Mouse (Mus musculus) bone marrow, adult 2 months (tissue): Measurements from ENCODE around the gene Eif4b. TPM values are rescaled to one million over a fixed set of nuclear protein-coding genes. Genes with fewer than 3 reads are reported as not detected.

Source experiments
- H3K27ac ChIP-seq: fragments of 200-500 bp; 2 replicates; pipeline ENCODE4 v1.5.1; 2012; ENCODE audit warnings: low read depth, mild to moderate bottlenecking, control low read depth, inconsistent platforms, low read length; ENCODE audit not compliant: control insufficient read depth, poor library complexity, insufficient read depth
- H3K4me1 ChIP-seq: fragments of 200-500 bp; 2 replicates; pipeline ENCODE4 v1.6.1; 2011; ENCODE audit warnings: low read length; ENCODE audit not compliant: control insufficient read depth, insufficient read depth
- H3K4me3 ChIP-seq: fragments of 200-500 bp; replicated peaks from 2 replicates; pipeline ENCODE3; 2011; ENCODE audit warnings: mild to moderate bottlenecking, low read depth, low read length, control low read depth; ENCODE audit not compliant: control insufficient read depth
- CTCF ChIP-seq: fragments of 200-500 bp; IDR thresholded peaks from 2 replicates; pipeline ENCODE4 v1.5.1; 2011; ENCODE audit warnings: low read length, control low read depth; ENCODE audit not compliant: control insufficient read depth, insufficient read depth
- POLR2A ChIP-seq: fragments of 200-500 bp; IDR thresholded peaks from 2 replicates; pipeline ENCODE4 v1.6.1; 2011; ENCODE audit warnings: low read depth, mild to moderate bottlenecking, control low read depth, low read length, borderline replicate concordance; ENCODE audit not compliant: control insufficient read depth
- WGBS: fragments of 180-500 bp; shearing (Covaris S2); methylation state at CpG from one replicate; pipeline ENCODE4 v1.1.7; 2018; 5-methylcytosine and 5-hydroxymethylcytosine counted together
- polyA plus RNA-seq: library from polyadenylated mRNA; stranded (reverse); fragments of >200 nt; gene quantifications from 2 replicates; pipeline ENCODE4 v1.2.4, GENCODE M21; 2011; ENCODE audit warnings: low replicate concordance; ENCODE audit not compliant: missing spikeins, insufficient read depth, insufficient read length

Gene Eif4b
- polyA plus RNA-seq, 1 experiment, result 122 TPM

DNA sequence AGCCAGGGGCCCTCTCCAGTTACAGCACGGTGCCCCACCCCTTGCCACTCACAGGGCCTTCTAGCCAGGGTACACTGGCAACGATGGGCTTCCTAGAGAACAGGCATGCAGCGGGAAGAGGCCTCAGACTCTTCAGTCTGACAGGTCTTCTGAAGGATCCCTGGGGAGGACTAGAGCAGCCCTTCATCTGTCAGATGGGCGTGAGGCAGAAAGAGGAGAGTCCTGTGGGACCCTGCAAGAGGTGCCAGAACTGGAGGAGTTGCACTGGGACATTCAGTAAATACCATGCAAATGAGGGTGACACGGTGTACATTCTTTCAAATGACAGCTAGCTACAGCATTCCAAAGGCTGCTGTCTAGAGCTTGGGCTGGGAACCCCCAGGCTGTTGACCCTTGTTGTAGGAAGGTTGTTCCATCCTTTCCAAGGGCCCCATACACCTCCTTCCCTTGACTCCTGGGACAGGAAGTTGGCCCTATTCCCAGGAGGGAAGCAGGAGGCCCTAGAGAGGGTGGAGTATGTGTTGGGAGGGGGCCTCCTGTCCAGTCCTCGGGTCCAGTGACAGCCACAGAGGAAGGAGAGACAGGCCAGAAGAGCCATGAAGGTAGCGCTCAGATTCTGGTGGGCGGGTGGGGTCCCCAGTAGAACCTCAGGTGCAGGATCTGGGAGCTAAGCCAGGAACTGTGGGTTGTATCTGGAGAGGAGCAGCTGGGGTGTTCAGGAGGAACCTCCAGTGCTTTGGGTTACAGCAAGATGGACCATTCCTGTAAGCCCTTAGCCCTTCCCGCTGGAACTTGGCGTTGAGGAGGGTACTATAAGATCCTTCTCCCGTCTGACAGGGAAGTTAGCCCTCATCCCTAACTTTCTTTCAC, 28.3 kb downstream of the Eif4b start:
- WGBS, result 56% methylated on average over 11 of the region's 11 CpGs
- no peak overlapping the region; the same call in 1 of the 2 replicates for H3K27ac ChIP-seq
- TF ChIP-seq CTCF (no peak), POLR2A (no peak)
- no peak overlapping the region for H3K4me3 ChIP-seq
- H3K4me1 ChIP-seq, result peaks cover 2% of the 10 kb centered on the region; the same call in 1 of the 2 replicates

DNA sequence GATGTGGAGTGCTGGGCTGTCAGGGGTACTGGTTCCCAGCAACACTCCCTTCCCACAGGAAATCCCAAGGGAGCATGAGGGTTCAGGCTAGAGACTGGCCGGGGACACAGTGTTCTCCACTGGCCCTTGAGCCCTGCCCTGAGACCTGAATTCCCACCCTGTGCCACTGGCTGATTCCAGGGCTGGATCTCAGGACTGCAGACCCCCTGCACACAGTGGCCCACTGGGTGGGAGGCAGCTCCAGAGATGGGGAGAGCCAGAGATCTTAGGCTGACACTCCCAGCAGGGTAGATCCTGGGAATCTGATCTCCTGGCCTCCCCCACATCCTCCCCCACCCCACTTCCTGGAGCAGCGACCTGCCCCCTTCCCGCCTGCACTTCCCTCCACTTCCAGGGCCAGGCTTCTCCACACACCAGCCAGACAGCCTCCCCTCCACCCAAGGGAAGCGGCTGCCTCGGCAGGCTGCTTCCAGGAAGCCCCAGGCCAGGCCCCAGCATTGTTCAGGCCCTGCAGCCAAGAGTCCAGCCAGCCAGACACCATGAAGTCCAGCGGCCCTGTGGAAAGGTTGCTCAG, 29.1 kb downstream of the Eif4b start:
- no peaks in the 10 kb centered on the region for H3K4me1 ChIP-seq
- H3K4me3 ChIP-seq, result no peak overlapping the region
- H3K27ac ChIP-seq, result peak overlapping the region; percentile 20; the same call in 1 of the 2 replicates
- TF ChIP-seq CTCF (no peak), POLR2A (no peak)
- WGBS, result 64% methylated on average over 6 of the region's 6 CpGs

DNA sequence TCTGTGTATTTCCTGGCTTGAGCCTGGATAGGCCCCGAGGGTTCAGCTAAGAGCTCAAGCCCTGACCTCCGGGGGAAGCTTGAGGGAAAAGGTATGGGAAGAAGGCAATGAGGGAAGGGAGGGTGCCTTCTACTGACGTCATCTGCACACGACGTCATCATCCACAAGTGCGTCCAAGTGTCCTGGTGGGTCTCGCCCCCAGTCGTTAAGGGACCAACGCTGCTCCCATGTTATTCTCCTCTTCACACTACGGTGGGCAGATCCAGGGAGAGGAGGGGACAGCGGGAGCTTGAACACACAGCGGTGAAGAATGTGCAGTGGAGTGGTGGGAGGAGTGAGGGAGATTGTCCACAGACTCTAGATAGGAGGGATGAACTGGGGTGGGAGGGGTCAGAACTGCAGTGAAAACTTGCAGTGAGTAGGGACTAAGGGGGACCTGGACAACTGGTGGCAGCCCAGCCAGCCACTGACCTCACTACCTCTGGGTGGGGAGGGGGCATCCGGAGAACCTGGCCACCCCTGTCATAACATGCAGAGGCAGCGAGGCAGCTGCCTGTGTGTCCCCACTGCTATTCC, 29.9 kb downstream of the Eif4b start:
- H3K4me1 ChIP-seq, result no peaks in the 10 kb centered on the region
- TF ChIP-seq CTCF (no peak), POLR2A (no peak)
- WGBS, result 84% methylated on average over 14 of the region's 14 CpGs
- H3K4me3 ChIP-seq, result no peak overlapping the region
- H3K27ac ChIP-seq, result no peak overlapping the region; the same call in 1 of the 2 replicates

DNA sequence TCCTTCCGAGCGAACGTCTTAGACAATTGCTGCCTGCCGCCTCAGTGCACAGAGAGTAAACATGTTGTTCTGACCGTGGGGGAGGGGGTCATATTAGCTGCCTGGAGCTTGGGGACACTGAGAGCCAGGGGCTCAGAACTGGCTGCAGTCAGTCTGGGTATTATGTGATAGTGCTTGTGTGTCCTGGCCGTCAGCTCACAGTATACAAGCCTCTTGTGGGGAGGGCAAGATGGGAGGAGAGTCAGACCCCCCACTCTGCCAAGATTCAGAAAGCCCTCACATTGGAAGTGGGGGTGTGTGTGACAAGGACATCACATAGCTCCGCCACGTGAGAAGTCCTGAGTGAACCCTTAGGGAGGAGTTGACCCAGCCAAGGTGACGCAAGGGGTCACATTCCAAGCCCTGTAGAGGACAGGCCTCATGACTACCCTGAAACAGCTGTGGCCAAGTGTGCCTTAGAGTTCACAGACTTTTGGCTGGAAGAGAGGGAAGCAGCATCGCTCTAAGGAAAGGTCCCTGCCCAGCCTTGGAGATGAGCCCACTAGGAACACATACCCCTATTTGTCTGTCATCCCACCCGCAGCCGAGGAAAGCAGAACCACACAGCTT, 30.5 kb downstream of the Eif4b start:
- no peaks in the 10 kb centered on the region for H3K4me1 ChIP-seq
- H3K4me3 ChIP-seq, result no peak overlapping the region
- H3K27ac ChIP-seq, result no peak overlapping the region; the same call in 1 of the 2 replicates
- 75% methylated on average over 12 of the region's 12 CpGs for WGBS
- TF ChIP-seq POLR2A (no peak), CTCF (no peak)

DNA sequence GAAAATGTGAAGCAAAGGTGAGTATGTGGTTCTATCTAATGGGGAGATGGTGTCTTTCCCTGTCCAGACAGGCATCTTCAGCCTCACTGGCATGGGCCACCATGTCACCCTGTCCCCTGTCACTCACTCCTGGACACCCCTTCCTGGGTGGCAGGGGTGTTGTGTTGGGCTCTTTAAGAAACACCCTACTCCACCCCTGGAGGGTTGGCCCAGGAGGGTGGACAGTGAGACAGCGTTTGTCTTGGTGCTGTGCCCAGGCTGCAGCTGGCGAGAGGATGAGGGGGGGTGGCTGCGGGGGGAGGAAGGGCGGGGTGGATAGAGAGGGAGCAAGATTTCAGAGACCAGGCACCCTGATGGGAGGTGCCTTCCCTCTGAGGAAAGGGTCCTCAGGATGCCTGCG, 31.8 kb downstream of the Eif4b start:
- Histone ChIP-seq H3K4me1 (no peaks in the 10 kb centered on the region), H3K27ac (no peak overlapping the region), H3K4me3 (no peak overlapping the region)
- 7% methylated on average over 5 of the region's 5 CpGs for WGBS
- TF ChIP-seq POLR2A (no peak), CTCF (no peak)

DNA sequence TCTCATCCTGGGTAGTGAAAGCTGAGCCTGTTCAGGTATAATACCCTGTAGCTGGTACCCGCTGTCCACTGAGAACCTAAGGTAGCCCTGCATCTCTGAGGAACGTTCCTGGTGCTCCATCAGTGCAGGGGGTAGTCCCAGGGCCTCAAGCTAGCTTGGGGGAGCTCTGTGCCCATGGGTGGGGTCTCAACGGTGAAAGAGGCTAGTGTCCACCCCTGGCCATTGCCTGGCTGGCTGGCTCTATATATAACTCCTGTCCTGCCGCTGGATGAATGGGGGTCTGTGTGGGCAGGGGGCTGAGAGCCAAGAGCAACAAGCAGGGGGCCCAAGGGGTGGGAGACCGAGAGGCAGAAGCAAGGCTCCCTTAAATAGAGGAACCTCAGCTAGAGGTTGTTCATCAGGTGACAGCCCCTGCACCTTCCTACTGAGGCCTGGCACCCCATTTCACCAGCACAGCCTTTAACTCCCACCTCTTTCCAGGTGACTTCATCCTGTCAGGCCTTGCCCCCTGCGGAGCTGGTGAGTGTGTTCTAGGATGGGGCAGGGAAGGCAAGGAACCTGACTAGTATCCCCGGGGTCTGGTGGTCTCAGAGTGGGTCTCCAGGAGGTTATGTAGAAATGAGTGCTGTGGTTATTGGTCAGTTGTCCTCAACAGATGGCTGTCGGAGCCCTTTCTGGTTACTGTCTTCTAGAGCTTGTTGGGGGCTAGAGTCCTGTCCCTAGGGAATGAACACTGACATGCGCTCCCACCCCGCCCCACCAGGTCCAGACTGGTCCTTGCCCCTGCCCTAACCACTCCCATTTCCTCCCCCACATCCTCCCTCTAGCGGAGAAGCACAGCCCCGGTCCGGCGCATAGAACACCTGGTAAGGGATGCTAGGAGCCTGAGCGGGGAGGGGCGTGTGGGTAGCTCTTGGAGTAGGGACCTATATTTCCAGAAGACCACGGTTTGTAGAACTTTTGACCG, 32.5 kb downstream of the Eif4b start:
- Histone ChIP-seq H3K27ac (no peak overlapping the region), H3K4me3 (no peak overlapping the region), H3K4me1 (no peaks in the 10 kb centered on the region)
- TF ChIP-seq CTCF (peak; percentile 18; the same call in 1 of the 2 replicates), POLR2A (no peak)
- 14% methylated on average over 18 of the region's 18 CpGs for WGBS

DNA sequence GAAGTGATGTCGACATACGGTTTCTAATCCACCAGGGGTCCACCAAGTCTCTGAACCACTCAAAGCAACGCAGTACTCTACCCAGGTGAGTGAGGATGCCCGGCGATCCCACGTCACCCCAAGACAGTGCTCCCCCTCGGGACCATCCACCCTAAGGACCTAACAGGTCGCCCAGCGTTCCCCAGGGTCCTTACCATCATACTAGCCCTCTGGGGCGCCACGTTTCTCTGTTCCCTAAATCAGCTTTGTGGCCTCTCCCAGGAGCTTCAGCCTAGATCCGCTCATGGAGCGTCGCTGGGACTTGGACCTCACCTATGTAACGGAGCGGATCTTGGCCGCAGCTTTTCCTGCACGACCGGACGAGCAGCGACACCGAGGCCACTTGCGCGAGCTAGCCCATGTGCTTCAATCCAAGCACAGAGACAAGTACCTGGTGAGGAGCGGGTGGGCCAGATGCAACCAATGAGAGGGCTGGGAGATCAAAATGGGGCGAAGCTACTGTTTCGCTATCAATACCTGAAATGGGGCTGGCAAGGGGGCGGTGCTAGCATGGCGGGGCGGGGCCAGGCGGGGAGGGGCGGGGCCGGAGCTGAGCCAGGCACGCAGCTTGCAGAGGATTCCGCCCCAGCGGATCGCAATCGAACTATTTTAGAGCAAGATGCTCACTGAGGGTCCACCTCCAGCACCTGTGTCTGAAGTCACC, 33.3 kb downstream of the Eif4b start:
- H3K4me1 ChIP-seq, result no peaks in the 10 kb centered on the region
- 41% methylated on average over 37 of the region's 38 CpGs for WGBS

More for the DNA sequence above, 33.3 kb downstream of the Eif4b start:
- Histone ChIP-seq H3K4me3 (peak overlapping the region; percentile 31), H3K27ac (no peak overlapping the region)
- TF ChIP-seq POLR2A (no peak), CTCF (no peak)
